Mouse (Mus musculus) thymus, adult 2 months (tissue): Measurements from ENCODE around the gene Habp2. TPM values are rescaled to one million over a fixed set of nuclear protein-coding genes. Genes with fewer than 3 reads are reported as not detected.
"Not testable (repeated sequence)": the region's sequence is repeated elsewhere in the genome, so short reads cannot be mapped to it uniquely, and the experiment has no call there.

ENCODE experiments used
- DNase-seq: peaks from one replicate; pipeline ENCODE4 v3.0.0; 2021
- H3K27ac ChIP-seq: fragments of 200-500 bp; 2 replicates; pipeline ENCODE4 v1.5.1; 2012; ENCODE audit warnings: low read length, control low read depth; ENCODE audit not compliant: control insufficient read depth, insufficient read depth
- H3K27me3 ChIP-seq: fragments of 200-500 bp; 2 replicates; pipeline ENCODE4 v1.6.1; 2012; ENCODE audit warnings: mild to moderate bottlenecking, low read length, moderate library complexity, mixed read lengths; ENCODE audit not compliant: control insufficient read depth, insufficient read depth
- H3K36me3 ChIP-seq: fragments of 200-500 bp; 2 replicates; pipeline ENCODE4 v1.6.1; 2012; ENCODE audit warnings: mild to moderate bottlenecking, low read length, moderate library complexity; ENCODE audit not compliant: control insufficient read depth, insufficient read depth
- H3K4me1 ChIP-seq: fragments of 200-500 bp; replicated peaks from 2 replicates; pipeline ENCODE4 v1.6.1; 2012; ENCODE audit warnings: low read length; ENCODE audit not compliant: control insufficient read depth, insufficient read depth
- H3K4me3 ChIP-seq: fragments of 200-500 bp; 2 replicates; pipeline ENCODE4 v1.5.1; 2012; ENCODE audit warnings: mild to moderate bottlenecking, low read length, control low read depth, moderate library complexity; ENCODE audit not compliant: control insufficient read depth, insufficient read depth
- CTCF ChIP-seq: fragments of 200-500 bp; IDR thresholded peaks from 2 replicates; pipeline ENCODE4 v1.5.1; 2012; ENCODE audit warnings: mild to moderate bottlenecking, control low read depth, low read length, moderate library complexity, borderline replicate concordance; ENCODE audit not compliant: control insufficient read depth, poor library complexity, insufficient read depth; ENCODE audit errors: extremely low read depth
- POLR2A ChIP-seq: fragments of 200-500 bp; IDR thresholded peaks from 2 replicates; pipeline ENCODE4 v1.6.1; 2012; ENCODE audit warnings: mild to moderate bottlenecking, low read length, control low read depth, moderate library complexity; ENCODE audit not compliant: control insufficient read depth, poor library complexity, insufficient read depth; ENCODE audit errors: extremely low read depth
- WGBS: fragments of 180-500 bp; shearing (Covaris S2); methylation state at CpG from one replicate; pipeline ENCODE4 v1.1.7; 2018; 5-methylcytosine and 5-hydroxymethylcytosine counted together
- polyA plus RNA-seq: library from polyadenylated mRNA; depleted of rRNA; stranded (reverse); fragments of >200 nt; gene quantifications from 2 replicates; pipeline ENCODE4 v1.2.3, GENCODE M21; 2012

Gene Habp2
- polyA plus RNA-seq, 1 experiment = 0.15 TPM

DNA sequence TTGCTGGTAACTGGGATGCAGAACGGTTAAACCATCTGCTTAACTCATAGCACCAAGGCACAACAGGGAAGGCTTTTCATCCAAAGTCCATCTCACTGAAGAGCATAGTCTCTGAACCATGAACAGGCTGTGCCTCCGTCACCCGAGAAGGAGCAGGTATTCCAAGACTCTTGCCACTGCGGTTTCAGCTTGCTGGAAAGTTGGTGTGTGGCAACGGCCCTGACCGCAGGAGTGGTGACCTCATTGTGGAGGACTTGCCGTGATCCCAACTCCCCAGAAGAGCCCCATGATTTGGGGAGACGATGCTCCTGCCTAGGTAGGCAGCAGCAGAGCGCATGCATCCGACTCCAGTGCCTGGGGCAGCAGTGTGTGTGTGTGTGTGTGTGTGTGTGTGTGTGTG, 66.8 kb downstream of the Habp2 start:
- H3K27ac ChIP-seq = no peak overlapping the region
- no peaks in the 10 kb centered on the region for H3K36me3 ChIP-seq
- TF ChIP-seq POLR2A = no peak
- TF ChIP-seq CTCF = no peak
- no peaks in the 10 kb centered on the region for H3K4me1 ChIP-seq
- DNase-seq = no peak
- WGBS = 90% methylated on average over 10 of the region's 10 CpGs
- H3K4me3 ChIP-seq = no peak overlapping the region
- H3K27me3 ChIP-seq = no peaks in the 10 kb centered on the region

DNA sequence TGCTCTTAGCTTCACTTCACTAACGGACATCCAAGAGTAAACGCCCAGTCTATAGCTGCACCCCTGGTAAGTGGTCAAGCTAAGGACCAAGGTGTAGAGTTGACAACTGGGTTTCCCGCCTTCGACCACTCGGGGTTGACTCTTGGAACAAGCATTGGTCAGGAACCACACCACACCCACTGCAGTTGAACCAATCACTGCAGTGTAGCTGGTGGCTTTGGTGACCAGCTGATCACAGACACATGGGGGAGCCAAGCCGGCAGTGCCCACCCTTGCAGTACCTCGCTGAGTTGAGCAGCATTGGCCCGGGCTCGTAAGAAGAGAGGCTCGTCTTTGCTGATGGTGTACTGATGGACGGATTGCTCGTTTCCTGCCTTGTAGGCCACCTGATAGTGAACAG, 68.3 kb downstream of the Habp2 start:
- H3K27me3 ChIP-seq = no peaks in the 10 kb centered on the region
- no peaks in the 10 kb centered on the region for H3K36me3 ChIP-seq
- no peak for DNase-seq
- TF ChIP-seq POLR2A = no peak
- no peak for TF ChIP-seq CTCF
- no peaks in the 10 kb centered on the region for H3K4me1 ChIP-seq
- 94% methylated on average over 12 of the region's 12 CpGs for WGBS
- no peak overlapping the region for H3K27ac ChIP-seq
- no peak overlapping the region for H3K4me3 ChIP-seq

DNA sequence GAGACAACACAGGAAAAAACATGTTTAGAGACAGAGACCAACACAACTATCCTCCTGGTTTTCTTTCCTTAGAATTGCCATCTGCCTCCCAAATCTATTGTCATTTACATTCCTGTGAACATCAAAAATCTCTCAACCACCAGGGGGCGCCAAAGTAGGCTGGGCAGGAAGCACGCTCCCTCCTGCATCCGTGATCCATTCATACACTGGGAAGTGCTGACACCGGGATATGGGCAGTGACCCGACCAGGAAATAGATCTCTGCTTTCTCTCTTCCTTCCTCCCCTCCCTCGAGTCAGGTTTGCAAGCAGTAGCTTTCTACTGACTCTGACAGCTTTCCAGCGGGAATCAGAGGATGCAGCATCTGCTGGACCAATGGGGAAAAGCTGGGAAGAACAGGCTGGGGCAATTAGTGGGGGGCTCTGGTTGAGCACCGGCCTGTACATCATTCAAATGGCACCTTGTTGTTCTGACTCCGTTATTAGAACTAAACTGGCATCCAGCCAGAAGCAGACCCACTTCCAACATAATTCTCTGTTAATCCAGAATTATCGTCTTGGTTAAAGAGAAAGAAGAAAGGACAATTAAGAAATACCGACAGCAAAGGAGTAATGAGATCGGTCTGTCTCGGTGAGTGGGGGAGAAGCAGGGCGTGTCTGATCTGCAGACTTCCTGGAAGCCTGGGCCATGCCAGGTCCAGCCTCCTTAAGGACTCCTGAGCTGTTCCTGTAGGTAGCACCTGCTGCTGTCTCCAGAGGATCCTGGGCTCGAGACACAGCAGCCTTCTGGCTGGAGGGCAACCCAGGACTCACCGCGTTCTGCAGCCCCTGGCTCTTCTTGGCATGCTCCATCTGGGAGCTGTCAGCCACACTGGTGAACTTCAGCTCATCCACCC, 69.8 kb downstream of the Habp2 start:
- Histone ChIP-seq H3K36me3 (no peaks in the 10 kb centered on the region), H3K4me1 (no peaks in the 10 kb centered on the region), H3K4me3 (no peak overlapping the region), H3K27ac (no peak overlapping the region), H3K27me3 (no peaks in the 10 kb centered on the region)
- DNase-seq = peak; percentile 73
- TF ChIP-seq POLR2A = no peak
- TF ChIP-seq CTCF = peak; percentile 69; the same call in 1 of the 2 replicates
- 46% methylated on average over 17 of the region's 17 CpGs for WGBS

DNA sequence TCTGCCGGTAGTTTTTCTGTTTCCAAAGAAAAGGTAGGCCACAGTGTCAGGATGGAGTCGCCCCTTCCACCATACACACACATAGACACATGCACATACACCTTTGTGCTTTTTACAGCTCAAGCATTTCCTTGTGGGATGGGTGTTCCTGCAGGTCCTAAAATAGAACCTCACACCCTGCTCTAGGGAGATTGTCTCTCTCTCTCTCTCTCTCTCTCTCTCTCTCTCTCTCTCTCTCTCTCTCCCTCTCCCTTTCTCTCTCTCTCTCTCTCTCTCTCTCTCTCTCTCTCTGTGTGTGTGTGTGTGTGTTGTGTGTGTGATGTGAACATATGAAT, 70.4 kb downstream of the Habp2 start:
- H3K27me3 ChIP-seq, H3K27ac ChIP-seq, H3K4me3 ChIP-seq, H3K4me1 ChIP-seq, DNase-seq, H3K36me3 ChIP-seq: not testable (repeated sequence)
- 74% methylated on average over 2 of the region's 2 CpGs for WGBS

DNA sequence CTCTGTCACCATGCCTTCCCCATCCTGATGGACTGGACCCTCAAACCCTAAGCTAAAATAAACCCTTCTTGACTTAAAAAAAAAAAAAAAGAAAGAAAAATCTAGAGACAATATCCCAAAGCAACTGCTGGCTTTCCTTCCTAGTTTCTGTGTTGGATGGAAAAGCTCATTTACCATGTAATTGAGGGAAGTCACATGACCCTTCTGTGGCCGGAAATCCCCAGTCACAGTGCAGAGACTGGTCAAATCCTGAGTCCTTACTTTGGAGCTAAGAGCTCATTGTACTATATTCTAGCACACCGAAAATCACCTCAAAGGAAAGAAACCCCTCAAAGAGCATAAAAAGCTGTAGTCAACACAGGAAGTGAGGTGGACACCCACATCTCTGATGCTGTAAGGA, 72.0 kb downstream of the Habp2 start:
- Histone ChIP-seq H3K4me3 (no peak overlapping the region), H3K36me3 (no peaks in the 10 kb centered on the region), H3K4me1 (peaks cover 4% of the 10 kb centered on the region), H3K27me3 (no peaks in the 10 kb centered on the region), H3K27ac (no peak overlapping the region)
- TF ChIP-seq CTCF (no peak), POLR2A (no peak)
- DNase-seq = no peak
- WGBS = 52% methylated on average over 2 of the region's 2 CpGs

DNA sequence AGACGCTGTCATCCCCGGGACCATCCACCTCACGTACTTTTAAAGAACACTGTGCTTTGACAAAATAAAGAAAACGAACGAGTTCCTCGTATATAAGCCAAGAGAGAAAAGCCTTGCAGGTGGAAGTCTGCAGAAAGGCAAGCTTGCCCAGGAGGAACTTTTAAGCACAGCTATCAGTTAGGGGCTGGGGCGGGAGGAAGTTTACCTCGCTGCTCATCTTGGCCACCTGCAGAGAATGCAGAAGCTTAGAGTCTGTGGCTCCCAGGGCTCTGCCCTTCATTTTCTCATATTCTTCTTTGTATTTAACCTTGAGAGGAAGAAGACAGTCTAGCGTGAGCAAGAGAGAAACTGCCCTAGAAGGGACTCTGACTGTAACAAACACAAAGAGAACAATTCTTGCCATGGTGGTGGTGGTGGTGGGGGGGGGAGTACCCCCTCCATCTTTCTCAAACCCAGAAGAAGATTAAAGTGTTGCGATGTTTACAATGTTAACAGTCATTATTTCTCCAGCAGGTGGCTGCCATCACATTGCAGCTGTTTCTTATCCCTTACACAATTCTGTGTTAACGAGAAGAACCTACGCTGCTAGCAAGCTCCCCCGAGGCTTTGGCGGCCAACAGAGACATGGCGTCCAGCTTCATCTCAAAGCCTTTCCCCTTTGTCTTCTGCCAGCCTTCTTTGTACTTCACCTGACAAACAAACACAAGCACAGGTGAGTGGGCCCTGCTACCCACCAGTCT, 77.0 kb downstream of the Habp2 start:
- Histone ChIP-seq H3K36me3 (no peaks in the 10 kb centered on the region), H3K27ac (peak overlapping the region; percentile 93), H3K4me1 (peaks cover 21% of the 10 kb centered on the region), H3K27me3 (no peaks in the 10 kb centered on the region), H3K4me3 (no peak overlapping the region)
- TF ChIP-seq CTCF = no peak
- TF ChIP-seq POLR2A = no peak
- peak; percentile 68 for DNase-seq
- 19% methylated on average over 15 of the region's 15 CpGs for WGBS

DNA sequence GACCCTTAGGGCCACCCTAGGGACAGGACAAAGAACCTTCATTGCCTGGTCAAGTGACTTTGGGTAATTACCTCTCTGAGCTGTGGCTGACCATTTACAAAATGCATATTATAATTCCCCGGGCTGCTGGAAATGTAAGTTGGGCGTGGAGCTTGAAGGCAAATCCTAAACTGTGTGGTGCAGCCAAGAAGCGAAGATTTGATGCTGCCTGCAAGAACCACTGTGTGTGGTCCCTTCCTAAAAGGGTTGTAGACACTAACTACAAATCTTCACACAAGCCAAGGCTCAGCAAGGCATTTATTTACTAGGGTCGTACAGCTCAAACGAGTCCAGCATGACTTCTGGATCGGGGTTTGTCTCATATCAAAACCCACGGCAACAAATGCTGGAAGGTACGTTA, 77.6 kb downstream of the Habp2 start:
- no peak for DNase-seq
- H3K4me1 ChIP-seq = peaks cover 26% of the 10 kb centered on the region
- TF ChIP-seq POLR2A (no peak), CTCF (no peak)
- H3K27me3 ChIP-seq = no peaks in the 10 kb centered on the region
- no peak overlapping the region for H3K4me3 ChIP-seq
- no peaks in the 10 kb centered on the region for H3K36me3 ChIP-seq
- WGBS = 96% methylated on average over 8 of the region's 8 CpGs
- peak overlapping the region; percentile 93 for H3K27ac ChIP-seq
